Mouse (Mus musculus): ENCODE results near the gene Zfp346. TPM values are rescaled to one million over a fixed set of nuclear protein-coding genes. Genes with fewer than 3 reads are reported as not detected.
A peak's percentile ranks its signal among the peaks of the same experiment; 100 is the strongest.
"Not testable (repeated sequence)": the region's sequence is repeated elsewhere in the genome, so short reads cannot be mapped to it uniquely, and the experiment has no call there.

The Zfp346 gene
- polyA plus RNA-seq (2012; rRNA removed): 48.5 and 52.5 TPM in 2 replicates

DNA sequence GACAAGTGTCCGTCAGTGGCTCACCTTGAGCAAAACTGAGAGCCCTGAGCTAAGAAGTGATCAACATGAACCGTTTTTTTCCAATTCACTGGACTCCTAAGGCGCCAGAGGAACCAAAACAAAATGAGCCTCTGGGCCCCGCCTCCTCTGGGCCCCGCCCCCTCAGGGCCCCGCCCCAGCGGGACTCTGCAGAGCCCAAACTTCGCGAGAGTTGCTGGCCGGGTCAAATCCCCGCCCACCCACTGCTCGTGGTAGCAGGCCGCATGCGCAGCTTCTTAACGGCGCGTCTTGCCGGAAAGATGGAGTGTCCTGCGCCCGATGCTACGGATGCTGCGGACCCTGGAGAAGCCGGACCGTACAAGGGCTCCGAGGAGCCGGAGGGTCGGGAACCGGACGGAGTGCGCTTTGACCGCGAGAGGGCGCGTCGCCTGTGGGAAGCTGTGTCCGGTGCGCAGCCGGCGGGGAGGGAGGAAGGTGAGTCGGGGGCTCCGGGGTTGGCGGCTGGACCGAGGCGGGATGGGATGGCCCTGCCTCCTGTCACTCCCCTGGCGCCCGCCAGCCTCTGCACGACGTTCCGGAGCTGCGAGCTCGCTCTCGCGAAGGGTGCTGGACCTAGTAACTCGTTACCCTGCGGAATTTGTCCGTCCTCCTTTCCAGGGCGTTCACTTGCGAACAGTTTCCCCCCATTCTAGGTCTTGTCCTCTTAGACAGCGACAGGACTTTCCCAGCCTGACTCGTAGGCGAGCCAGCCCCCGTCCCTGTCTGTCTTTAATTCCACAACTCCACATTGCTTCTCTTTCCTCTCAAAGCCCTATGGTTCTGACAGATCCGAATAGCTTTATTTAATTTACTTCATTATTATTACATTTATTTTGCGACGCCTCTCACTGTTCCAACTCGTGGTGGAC, at the start of gene Zfp346:
Gene Zfp346, plus strand, starts transcription at position 267 of the 908 bp plus-strand sequence.
- TF ChIP-seq POLR2A (IDR thresholded peaks at IDR 0.05; ENCODE audit: borderline replicate concordance, insufficient read depth, low read length) (peak; percentile 98), CTCF (IDR thresholded peaks at IDR 0.05; ENCODE audit: borderline replicate concordance, insufficient read depth, low read depth, low read length) (peak; percentile 24; the same call in 1 of the 2 replicates)
- Histone ChIP-seq H3K4me3 (replicated peaks; ENCODE audit: insufficient read depth, low read depth, low read length) (peak within 1 kb of the TSS; percentile 69), H3K4me1 (ENCODE audit: control insufficient read depth, insufficient read depth, low read length) (peaks cover 4% of the 10 kb centered on the region), H3K27me3 (ENCODE audit: control insufficient read depth, insufficient read depth, low read length) (no peaks in the 10 kb centered on the region), H3K27ac (ENCODE audit: insufficient read depth, low read length) (peak within 1 kb of the TSS; percentile 15)
- peak; percentile 96 for DNase-seq
- WGBS: under 1% methylated on average over 66 of the region's 66 CpGs

DNA sequence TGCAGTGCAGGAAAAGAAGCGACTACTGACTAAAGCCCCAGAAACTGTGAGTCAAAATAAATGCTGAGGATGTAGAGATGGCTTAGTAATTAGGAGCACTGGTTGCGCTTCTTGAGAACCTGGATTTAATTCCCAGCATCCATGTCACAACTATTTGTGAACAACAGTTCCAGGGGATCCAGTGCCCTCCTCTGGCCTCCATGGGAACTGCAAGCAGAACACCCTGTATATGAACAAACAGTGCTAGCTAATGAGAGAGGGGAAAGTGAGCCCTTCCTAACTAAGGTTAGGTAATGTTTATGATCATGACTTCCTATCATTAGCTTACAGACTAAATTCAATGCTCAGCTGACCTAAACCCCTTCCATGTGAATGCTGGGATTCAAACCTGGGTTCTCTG, 47.1 kb upstream of the Zfp346 start:
- no peak overlapping the region for H3K4me3 ChIP-seq (replicated peaks; ENCODE audit: insufficient read depth, low read depth, low read length)
- WGBS: 100% methylated on average over 2 of the region's 2 CpGs
- no peak overlapping the region for H3K27ac ChIP-seq (ENCODE audit: insufficient read depth, low read length)
- H3K27me3 ChIP-seq (ENCODE audit: control insufficient read depth, insufficient read depth, low read length): no peaks in the 10 kb centered on the region
- H3K4me1 ChIP-seq (ENCODE audit: control insufficient read depth, insufficient read depth, low read length): no peaks in the 10 kb centered on the region
- TF ChIP-seq POLR2A (IDR thresholded peaks at IDR 0.05; ENCODE audit: borderline replicate concordance, insufficient read depth, low read length) (no peak), CTCF (IDR thresholded peaks at IDR 0.05; ENCODE audit: borderline replicate concordance, insufficient read depth, low read depth, low read length) (peak; percentile 50; the same call in 1 of the 2 replicates)
- DNase-seq: peak in 1 of 2 experiments; percentile 25

DNA sequence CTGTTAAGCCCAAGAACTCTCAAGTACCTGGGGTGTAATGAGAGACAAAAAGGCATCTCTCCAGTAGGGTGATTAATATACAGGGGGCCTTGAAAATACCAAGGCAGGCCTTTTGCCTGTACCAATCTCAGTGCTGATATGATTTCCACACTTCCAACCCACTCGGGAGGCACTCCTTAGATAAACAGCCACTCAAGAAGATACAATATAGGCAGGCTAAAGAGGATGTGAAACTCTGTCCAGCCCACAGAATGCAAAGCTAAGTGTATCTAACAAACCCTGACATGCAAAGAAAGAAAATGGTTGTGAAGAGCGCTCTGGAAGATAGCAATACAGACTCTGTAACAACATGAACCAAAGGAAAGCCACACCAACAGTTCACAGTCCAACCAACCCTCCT, 41.8 kb upstream of the Zfp346 start:
- TF ChIP-seq CTCF (IDR thresholded peaks at IDR 0.05; ENCODE audit: borderline replicate concordance, insufficient read depth, low read depth, low read length) (no peak), POLR2A (IDR thresholded peaks at IDR 0.05; ENCODE audit: borderline replicate concordance, insufficient read depth, low read length) (no peak)
- no peak overlapping the region for H3K27ac ChIP-seq (ENCODE audit: insufficient read depth, low read length)
- H3K4me3 ChIP-seq (replicated peaks; ENCODE audit: insufficient read depth, low read depth, low read length): no peak overlapping the region
- WGBS: 90% methylated on average over 2 of the region's 2 CpGs
- H3K4me1 ChIP-seq (ENCODE audit: control insufficient read depth, insufficient read depth, low read length): no peaks in the 10 kb centered on the region
- no peaks in the 10 kb centered on the region for H3K27me3 ChIP-seq (ENCODE audit: control insufficient read depth, insufficient read depth, low read length)
- DNase-seq: no peak

DNA sequence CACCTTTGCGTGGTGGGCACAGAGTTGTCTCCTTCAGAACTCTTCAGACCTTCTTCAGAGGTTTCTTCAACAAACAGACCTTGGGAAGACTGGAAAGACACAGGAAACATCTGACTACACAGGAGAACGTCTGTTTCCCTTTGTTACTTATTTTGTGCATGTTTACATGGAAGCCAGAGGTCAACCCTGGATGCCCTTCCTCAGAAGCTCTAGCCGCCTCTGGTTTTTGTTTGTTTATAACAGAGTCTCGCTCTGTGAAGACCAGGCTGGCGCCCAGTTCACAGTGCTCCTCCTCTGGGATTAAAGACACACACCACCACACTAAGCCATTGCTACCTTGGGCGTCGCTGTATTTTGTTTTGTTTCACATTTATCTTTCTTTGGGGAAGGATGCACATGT, 35.4 kb upstream of the Zfp346 start:
- no peak overlapping the region for H3K27ac ChIP-seq (ENCODE audit: insufficient read depth, low read length)
- no peaks in the 10 kb centered on the region for H3K4me1 ChIP-seq (ENCODE audit: control insufficient read depth, insufficient read depth, low read length)
- no peak for DNase-seq
- H3K27me3 ChIP-seq (ENCODE audit: control insufficient read depth, insufficient read depth, low read length): no peaks in the 10 kb centered on the region
- WGBS: 86% methylated on average over 7 of the region's 7 CpGs
- TF ChIP-seq CTCF (IDR thresholded peaks at IDR 0.05; ENCODE audit: borderline replicate concordance, insufficient read depth, low read depth, low read length) (no peak), POLR2A (IDR thresholded peaks at IDR 0.05; ENCODE audit: borderline replicate concordance, insufficient read depth, low read length) (no peak)
- H3K4me3 ChIP-seq (replicated peaks; ENCODE audit: insufficient read depth, low read depth, low read length): no peak overlapping the region

DNA sequence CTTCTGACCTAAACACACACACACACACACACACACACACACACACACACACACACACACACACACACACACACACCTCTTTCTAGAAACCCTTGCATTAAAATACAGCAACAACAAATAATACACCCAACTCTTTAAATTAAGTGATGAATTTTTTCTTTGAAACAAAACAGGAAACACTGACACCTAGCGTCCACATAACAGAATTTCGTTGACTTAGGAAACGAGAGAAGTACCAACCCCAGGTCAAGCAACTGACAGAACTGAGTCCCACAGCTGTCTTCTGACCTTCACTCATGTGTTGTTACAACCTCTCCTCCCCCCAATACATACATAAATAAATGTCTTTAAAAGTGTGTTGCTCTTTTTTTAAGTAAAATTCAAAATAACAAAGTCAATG, 33.8 kb upstream of the Zfp346 start:
- TF ChIP-seq POLR2A (IDR thresholded peaks at IDR 0.05; ENCODE audit: borderline replicate concordance, insufficient read depth, low read length) (no peak), CTCF (IDR thresholded peaks at IDR 0.05; ENCODE audit: borderline replicate concordance, insufficient read depth, low read depth, low read length) (peak; percentile 35; the same call in 1 of the 2 replicates)
- DNase-seq: peak in 1 of 2 experiments; percentile 31

DNA sequence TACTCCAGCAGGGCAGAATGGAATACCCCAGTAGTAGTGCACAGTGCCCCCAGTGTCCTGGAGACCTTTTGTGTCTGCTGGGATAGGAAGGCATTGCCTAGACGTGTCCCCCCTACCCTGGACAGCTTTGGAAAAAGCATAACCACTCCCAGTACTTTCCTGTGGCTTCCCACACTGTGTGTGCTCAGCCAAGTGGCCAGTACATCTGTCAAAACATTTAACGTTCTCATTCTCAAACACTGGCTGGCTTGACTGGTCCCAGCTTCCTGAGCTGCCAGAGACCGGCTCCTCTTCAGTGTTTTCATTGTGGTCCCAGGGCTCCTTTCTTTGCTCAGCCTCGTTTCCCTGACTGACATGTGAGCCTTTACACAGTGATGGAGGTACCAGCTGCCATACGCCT, 29.5 kb upstream of the Zfp346 start:
- WGBS: 23% methylated on average over 5 of the region's 5 CpGs
- Histone ChIP-seq H3K4me1 (ENCODE audit: control insufficient read depth, insufficient read depth, low read length) (no peaks in the 10 kb centered on the region), H3K27ac (ENCODE audit: insufficient read depth, low read length) (no peak overlapping the region), H3K4me3 (replicated peaks; ENCODE audit: insufficient read depth, low read depth, low read length) (no peak overlapping the region), H3K27me3 (ENCODE audit: control insufficient read depth, insufficient read depth, low read length) (no peaks in the 10 kb centered on the region)
- DNase-seq: no peak
- TF ChIP-seq CTCF (IDR thresholded peaks at IDR 0.05; ENCODE audit: borderline replicate concordance, insufficient read depth, low read depth, low read length): no peak
- TF ChIP-seq POLR2A (IDR thresholded peaks at IDR 0.05; ENCODE audit: borderline replicate concordance, insufficient read depth, low read length): no peak

More for the DNA sequence above, 33.8 kb upstream of the Zfp346 start:
- H3K27ac ChIP-seq (ENCODE audit: insufficient read depth, low read length): no peak overlapping the region
- WGBS: 3% methylated on average over 3 of the region's 3 CpGs
- no peak overlapping the region for H3K4me3 ChIP-seq (replicated peaks; ENCODE audit: insufficient read depth, low read depth, low read length)
- H3K4me1 ChIP-seq (ENCODE audit: control insufficient read depth, insufficient read depth, low read length): no peaks in the 10 kb centered on the region
- H3K27me3 ChIP-seq (ENCODE audit: control insufficient read depth, insufficient read depth, low read length): no peaks in the 10 kb centered on the region

DNA sequence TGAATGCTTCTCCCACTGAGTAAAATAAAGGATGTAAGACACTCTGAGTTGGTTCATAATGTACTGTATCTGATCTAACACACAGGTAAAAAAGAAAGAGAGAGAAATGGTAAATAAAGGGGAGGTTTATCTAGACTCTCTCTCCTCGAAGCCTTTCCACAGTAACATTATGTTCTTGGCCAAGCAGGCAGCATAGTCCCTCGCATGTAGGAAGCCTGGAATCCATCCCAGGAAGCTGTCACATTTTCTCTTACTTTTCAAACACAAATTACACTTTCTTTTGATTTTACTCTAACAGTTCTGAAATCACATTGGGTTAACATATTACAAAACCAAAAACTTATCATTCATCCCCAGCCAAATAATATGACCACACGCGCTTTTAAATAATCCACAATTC, 12.5 kb upstream of the Zfp346 start:
- DNase-seq: peak in 1 of 2 experiments; percentile 2
- H3K4me1 ChIP-seq (ENCODE audit: control insufficient read depth, insufficient read depth, low read length): peaks cover 2% of the 10 kb centered on the region; the same call in 1 of the 2 replicates
- TF ChIP-seq CTCF (IDR thresholded peaks at IDR 0.05; ENCODE audit: borderline replicate concordance, insufficient read depth, low read depth, low read length) (no peak), POLR2A (IDR thresholded peaks at IDR 0.05; ENCODE audit: borderline replicate concordance, insufficient read depth, low read length) (no peak)
- H3K27ac ChIP-seq (ENCODE audit: insufficient read depth, low read length): no peak overlapping the region
- no peak overlapping the region for H3K4me3 ChIP-seq (replicated peaks; ENCODE audit: insufficient read depth, low read depth, low read length)
- WGBS: 50% methylated on average over 4 of the region's 4 CpGs
- no peaks in the 10 kb centered on the region for H3K27me3 ChIP-seq (ENCODE audit: control insufficient read depth, insufficient read depth, low read length)

DNA sequence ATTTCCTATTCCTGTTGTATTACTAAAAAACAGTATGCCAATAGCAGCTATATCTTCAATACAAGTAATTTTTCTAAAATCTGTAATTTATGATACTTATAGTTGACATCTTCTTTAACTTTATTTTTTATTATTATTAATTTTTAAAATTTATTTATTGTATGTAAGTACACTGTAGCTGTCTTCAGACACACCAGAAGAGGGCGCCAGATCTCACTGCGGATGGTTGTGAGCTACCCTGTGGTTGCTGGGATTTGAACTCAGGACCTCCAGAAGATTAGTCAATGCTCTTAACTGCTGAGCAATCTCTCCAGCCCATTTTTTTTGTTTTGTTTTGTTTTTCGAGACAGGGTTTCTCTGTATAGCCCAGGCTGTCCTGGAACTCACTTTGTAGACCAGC, 7.3 kb upstream of the Zfp346 start:
- not testable (repeated sequence) for H3K4me1 ChIP-seq (ENCODE audit: control insufficient read depth, insufficient read depth, low read length); H3K4me3 ChIP-seq (replicated peaks; ENCODE audit: insufficient read depth, low read depth, low read length); H3K27me3 ChIP-seq (ENCODE audit: control insufficient read depth, insufficient read depth, low read length); H3K27ac ChIP-seq (ENCODE audit: insufficient read depth, low read length); DNase-seq
- TF ChIP-seq CTCF (IDR thresholded peaks at IDR 0.05; ENCODE audit: borderline replicate concordance, insufficient read depth, low read depth, low read length): 0 out of 2 replicates have a peak, but pooled peaks have one; percentile 4
- 89% methylated on average over 3 of the region's 3 CpGs for WGBS
